Mouse (Mus musculus) layer of hippocampus, adult 9-11 months (tissue): ENCODE data around the gene Asic1.
"Not testable (repeated sequence)": the region's sequence is repeated elsewhere in the genome, so short reads cannot be mapped to it uniquely, and the experiment has no call there.

Experiments
- DNase-seq: peaks from one replicate; pipeline ENCODE4 v3.0.0; 2022

Asic1 gene

DNA sequence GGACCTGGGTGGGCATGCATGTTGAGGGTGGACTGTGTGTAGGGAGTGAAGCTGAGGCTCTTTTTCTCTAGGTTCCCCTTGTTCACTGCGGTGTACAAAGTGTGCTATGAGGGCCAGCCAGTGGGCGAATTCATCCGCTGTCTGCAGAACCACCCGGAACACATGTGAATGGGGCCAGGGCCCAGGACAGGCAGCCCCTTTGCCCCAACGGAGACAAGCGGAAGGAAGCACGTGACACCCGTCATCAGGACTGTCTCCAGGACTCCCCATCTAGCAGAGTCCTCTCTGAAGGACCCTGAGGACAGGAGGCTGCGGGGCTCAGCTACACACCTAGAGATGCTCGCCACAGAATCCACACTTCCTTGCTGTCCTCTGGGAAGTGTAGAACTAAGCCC, 52.9 kb downstream of the Asic1 start:
- DNase-seq, result no peak

DNA sequence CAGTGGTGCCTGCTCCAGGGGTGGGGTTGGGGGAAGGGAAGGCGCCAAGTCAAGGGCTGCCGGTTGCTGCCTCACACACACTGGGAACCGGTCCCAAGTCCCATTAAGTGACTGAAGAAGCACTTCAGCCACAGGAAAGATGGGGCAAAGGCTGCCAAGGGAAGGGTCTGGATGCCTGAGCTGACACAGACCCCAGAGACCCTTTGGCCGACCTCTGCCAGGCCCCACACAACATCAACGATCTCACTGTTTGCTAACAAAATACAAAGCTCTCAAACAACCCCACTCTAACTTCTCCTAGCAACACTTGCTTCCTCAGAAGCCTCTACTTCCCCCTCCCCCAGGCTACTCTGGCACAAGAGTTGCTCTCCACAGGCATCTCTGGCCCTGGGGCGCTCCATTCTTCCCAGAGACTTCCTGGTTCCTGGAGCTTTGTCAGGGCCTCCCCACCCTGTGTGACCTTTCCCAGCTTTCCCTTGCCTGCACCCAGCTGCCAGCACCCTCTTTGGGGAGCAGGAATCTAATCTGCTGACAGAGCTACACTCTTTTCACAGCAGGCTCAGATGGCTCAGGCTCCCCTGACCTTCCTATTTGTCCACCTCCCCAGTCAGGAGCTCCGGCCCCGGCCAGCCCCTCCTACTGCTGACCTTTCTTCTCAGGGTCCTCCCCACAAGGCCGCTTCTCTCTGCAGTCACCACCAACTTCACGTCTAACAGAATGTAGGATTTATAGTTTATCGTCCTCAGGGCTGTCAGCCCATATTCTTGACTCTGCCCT, 53.5 kb downstream of the Asic1 start:
- peak; percentile 73 for DNase-seq

DNA sequence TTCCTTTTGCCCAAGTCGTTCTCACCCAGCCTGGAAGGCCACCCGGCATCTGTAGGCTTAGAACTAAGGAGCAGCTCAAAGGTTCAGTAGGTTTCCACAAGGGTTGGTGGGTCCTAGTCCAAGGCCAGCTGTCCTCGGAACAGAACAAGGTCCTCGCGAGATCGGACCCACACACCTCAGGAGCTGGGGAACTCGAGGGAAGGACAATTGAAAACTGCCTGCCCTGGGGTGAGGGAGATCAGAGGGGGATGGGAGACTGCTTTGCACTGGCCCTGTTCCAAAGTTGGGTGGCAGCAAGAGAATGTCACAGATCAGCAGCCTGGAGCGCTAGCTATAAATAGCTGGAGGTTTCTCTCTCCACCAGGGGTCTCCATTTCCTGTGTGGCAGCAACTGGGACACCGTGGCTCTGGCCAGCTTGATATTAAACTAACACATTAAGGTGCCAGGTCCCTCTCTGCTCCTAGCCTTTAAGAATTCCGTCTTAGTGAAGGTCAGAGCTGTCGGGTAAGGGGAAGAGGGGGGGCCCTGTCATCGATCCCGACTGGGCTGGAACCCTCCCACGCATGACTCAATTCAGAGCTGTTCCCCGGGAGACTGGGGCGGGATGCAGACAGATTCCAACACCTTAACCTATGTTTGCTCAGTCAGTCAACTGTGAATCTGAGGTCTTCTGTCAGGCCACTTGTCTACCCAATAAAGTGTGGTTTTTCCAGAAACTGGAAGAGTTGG, 54.3 kb downstream of the Asic1 start:
- DNase-seq, result peak; percentile 86

DNA sequence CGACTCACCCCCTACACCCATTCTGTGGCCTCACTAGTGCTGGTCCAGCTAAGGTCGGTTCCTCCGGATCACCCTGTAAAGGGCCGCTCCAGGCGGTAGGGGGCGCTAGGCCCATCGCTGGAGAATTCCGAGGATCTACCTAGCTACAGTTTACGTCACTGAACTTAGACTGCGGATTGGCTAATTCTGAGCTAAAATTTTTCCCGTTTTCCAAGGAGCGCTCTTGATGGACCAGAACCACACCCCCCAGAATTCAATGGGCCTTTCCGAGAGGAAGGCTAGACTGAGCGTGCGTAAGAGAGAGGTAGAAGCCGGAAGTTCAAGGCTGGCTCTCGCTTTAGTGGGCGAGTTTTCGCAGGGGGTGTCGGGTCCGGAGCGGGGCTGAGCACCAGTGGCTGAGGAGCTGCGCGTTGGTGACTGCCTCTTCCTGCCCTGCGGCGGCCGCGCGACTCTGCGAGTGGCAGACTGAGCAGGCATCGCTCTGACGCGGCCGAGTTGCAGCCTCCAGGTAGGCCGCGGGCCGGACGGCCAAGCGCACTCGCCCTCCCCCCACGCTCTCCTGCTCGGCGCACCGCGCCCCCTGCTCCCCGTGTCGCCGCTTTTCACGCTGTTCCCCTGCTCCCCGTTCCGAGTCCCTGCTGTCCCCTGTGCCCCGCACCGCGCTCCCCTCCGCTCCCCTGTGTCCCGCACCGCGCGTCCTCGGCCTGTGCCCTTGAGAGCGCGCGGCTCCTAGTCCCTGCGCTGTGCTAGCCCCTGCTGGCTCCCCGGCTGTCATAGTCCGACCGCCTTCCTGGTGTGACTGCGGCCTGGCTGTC, 55.4 kb downstream of the Asic1 start, which contains the start of gene Cox14:
TSS of gene Cox14 (plus strand) at position 278 of the 815 bp plus-strand sequence.
- peak; percentile 98 for DNase-seq

DNA sequence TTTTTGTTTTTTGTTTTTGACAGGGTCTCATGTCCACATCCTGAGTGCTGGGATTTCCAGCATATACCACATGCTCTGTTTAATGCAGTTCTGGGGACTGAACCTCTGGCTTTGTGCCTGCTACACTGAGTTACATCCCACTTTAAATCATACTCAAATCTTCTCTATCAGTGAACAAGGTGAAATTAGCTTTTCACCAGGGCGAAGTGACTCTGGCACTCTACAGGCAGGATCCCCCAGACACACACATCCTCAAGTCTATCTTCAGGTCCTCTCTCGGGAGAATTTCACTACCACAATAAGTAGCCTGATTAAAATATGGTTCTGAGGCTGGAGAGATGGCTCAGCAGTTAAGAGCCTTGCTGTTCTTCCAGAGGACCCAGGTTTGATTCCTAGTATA, 56.4 kb downstream of the Asic1 start:
- no peak for DNase-seq

DNA sequence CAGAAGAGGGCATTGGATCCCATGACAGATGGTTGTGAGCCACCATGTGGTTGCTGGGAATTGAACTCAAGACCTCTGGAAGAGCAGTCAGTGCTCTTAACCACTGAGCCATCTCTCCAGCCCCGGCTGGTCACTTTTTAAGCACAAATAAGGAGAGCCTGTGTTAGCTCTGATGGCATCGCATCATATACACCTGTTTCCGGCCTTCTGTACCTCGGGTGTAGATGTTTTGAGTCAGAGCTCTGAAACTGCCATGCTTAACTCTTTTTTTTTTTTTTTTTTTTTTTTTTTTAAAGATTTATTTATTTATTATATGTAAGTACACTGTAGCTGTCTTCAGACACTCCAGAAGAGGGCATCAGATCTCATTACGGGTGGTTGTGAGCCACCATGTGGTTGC, 56.9 kb downstream of the Asic1 start:
- not testable (repeated sequence) for DNase-seq

DNA sequence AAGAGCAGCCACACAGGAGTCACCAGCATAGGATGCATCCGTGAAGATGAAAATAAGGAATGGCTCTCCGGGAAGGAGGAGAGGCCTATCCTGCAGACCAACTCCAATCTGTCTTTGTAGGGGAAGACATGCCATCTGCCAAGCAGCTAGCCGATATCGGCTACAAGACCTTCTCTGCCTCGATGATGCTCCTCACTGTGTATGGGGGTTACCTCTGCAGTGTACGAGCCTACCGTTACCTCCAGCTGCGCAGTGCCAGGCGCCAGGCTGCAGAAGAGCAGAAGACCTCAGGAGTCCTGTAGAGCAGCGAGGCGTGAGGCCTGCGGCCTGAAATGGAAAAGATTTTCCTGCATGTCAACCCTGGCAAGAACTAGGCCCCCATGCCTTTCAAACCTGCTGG, 57.4 kb downstream of the Asic1 start:
- DNase-seq, result no peak

DNA sequence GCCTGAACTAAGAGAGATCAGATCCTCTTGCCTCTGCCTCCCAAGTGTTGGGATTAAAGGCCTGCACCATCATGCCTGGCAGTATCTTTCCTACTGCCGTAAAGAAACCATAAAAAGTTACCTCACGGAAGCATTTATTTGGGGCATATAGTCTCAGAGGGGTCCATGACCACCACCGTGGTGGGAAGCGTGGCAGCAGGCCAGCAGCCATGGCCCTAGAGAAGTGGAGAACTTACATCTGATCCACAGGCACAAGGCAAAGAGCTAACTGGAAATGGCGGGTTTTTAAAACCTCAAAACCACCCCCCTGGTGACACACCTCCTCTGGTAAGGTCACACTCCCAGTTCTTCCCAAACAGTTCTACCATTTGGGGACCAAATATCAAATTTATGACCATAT, 58.0 kb downstream of the Asic1 start:
- DNase-seq, result no peak

DNA sequence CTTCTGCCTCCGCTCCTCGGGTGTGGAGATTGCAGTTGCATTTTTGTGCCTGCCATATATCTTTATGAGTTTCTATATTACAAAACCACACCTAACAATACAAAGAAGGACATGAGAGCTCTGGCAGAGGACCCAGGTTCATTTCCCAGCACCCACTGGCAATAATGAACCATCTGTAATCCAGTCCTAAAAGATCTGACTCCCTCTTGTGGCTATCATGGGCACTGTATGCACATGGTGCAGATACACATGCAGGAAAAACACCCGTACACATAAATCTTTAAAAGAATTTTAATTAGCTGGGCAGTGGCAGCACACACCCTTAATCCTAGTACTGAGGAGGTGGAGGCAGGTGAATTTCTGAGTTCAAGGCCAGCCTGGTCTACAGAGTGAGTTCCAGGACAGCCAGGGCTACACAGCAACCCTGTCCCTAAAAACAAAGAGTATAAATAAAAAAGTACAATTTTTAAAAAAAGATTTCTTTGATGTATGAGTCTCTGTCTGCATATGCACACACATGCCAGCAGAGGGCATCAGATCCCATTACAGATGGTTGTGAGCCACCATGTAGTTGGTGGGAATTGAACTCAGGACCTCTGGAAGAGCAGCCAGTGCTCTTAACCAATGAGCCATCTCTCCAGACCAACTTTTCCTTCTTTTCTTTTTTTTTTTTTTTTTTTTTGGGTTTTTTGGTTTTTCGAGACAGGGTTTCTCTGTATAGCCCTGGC, 59.1 kb downstream of the Asic1 start:
- DNase-seq, result no peak

DNA sequence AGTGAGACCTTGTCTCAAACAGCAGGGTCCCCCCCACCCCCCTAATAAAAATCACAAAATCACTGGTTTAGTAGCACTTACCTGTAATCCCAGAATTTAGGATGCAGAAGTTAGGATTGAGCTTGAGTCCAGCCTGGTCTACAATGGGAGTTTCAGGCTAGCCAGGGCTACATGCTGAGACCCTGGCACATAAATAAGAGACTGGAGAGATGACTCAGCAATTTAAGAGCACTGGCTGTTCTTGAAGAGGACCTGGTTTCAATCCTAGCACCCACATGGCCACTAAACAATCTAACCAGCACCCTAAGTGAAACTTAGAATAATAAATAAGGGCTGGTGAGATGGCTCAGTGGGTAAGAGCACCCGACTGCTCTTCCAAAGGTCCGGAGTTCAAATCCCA, 61.0 kb downstream of the Asic1 start:
- DNase-seq, result no peak

DNA sequence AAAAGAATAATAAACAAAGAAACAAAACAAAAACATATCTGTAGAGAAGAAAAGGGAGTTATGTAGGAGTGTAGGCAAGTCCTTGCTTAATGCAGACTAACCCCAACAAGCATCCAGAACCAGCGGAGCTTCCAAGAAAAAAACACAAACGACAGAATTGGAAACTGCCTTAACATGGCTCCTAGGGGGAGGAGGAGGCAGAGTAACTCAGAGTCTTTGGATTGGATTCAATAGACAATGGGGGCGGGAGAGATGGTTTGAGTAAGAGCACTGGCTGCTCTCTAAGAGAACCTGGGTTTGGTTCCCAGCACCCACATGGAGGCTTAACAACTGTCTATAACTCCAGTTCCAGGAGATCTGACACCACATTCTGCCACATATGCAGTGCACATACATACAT, 61.5 kb downstream of the Asic1 start:
- no peak for DNase-seq

DNA sequence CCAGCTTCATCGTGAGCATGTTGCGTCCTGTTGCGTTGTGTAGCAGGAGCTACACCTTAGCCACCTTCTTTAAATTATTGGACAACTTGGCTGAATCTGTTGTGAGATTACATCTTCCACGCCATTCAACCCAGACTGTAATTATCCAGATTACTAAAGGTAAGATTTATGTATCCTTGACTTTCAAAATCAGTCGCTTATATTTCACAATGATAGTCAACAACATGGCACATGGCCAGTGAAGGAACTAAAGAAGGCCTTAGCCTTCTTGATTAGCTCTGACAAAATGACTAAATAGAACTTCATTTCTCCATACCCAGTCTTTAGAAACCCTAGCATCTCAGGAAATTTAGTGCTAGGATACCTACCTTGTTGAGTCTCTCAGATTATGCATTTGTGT, 63.0 kb downstream of the Asic1 start:
- DNase-seq, result no peak

DNA sequence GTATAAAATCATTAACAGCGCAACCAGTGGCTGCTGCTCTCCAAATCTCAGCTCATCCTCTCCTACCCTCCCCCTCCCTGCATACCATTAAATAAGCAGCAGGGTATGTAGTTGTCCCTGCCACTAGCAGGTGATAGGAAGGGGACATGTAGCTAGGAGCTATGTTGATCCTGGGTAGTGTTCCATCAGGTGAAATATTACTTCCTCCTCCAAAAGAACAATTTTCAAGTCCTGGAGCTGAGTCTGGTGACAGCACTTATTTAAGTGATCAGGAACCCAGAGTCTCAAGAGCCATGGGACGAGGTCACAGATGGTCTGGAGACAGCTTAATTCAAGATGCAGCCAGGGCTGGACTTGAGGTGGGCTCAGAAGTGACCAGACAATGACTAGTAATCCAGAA, 65.5 kb downstream of the Asic1 start:
- DNase-seq, result peak; percentile 100

DNA sequence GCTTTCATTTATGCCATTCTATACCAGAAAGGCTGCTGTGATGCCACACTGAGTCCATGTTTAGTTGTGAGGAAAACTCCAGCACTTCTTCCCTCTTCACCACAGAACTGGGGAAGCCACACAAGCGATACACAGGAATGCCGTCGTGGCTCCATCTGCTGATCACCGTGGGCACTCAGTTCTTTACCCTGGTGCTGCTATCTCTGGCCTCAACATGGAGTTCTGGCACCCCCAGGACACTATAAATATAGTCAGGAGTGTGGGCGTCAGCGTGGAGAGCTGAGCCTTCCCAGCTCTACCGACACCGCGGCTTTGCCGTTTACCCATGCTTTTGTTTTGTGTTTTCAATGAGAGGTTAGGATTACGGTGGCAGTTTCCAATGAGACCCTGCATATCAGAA, 66.5 kb downstream of the Asic1 start:
- DNase-seq, result no peak

DNA sequence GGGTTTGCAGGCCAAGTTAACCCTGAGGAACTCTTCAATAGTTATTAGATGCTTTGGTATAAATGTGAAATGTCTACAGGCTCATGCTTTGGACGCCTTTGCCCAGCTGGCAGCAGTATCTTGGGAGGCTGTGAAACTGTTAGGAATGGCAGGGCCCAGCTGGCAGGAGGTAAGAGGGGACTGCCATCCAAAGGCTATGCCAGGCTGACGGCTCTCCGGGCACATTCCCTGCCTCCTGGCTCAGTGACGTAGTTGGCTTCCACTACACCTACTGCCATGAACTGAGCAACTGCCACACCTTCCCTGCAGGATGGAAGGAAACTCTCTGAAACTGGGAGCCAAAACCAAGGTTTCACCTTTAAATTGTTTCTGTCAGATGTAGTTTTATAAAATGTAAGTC, 70.1 kb downstream of the Asic1 start:
- DNase-seq, result no peak
